Mouse (Mus musculus) forebrain, embryonic 14.5 days (tissue): Measurements from ENCODE around the gene Armc10. TPM values are rescaled to one million over a fixed set of nuclear protein-coding genes. Genes with fewer than 3 reads are reported as not detected.
"Not testable (repeated sequence)": the region's sequence is repeated elsewhere in the genome, so short reads cannot be mapped to it uniquely, and the experiment has no call there.

Experiments
- ATAC-seq: fragments of 200-750 bp; cut with Nextera tagmentation; 2 replicates; pipeline ENCODE4 v1.8.0; 2017; ENCODE audit warnings: mild to moderate bottlenecking, moderate library complexity
- DNase-seq: peaks from one replicate; pipeline ENCODE4 v3.0.0-alpha.2; 2015; ENCODE audit warnings: low spot score
- H3K27ac ChIP-seq: fragments of 300-500 bp; sonication (generic); 2 replicates; pipeline ENCODE4 v1.5.1; 2014; ENCODE audit warnings: low read depth, mild to moderate bottlenecking, control low read depth, low read length, moderate library complexity
- H3K27me3 ChIP-seq: fragments of 300-500 bp; sonication (generic); replicated peaks from 2 replicates; pipeline ENCODE4 v1.6.1; 2014; ENCODE audit warnings: low read length, control low read depth, mixed read lengths; ENCODE audit not compliant: control insufficient read depth, insufficient read depth
- H3K36me3 ChIP-seq: fragments of 300-500 bp; sonication (generic); 2 replicates; pipeline ENCODE4 v1.6.1; 2014; ENCODE audit warnings: low read length, control low read depth; ENCODE audit not compliant: control insufficient read depth, insufficient read depth
- H3K4me1 ChIP-seq: fragments of 300-500 bp; sonication (generic); 2 replicates; pipeline ENCODE4 v1.6.1; 2014; ENCODE audit warnings: antibody characterized with exemption, low read length, control low read depth; ENCODE audit not compliant: control insufficient read depth, insufficient read depth
- H3K4me2 ChIP-seq: fragments of 300-500 bp; sonication (generic); 2 replicates; pipeline ENCODE4 v1.6.1; 2014; ENCODE audit warnings: mild to moderate bottlenecking, control low read depth, low read length
- H3K4me3 ChIP-seq: fragments of 300-500 bp; sonication (generic); 2 replicates; pipeline ENCODE4 v1.5.1; 2014; ENCODE audit warnings: low read depth, low read length, control low read depth
- H3K9ac ChIP-seq: fragments of 300-500 bp; sonication (generic); 2 replicates; pipeline ENCODE4 v1.6.1; 2014; ENCODE audit warnings: mild to moderate bottlenecking, low read length, control low read depth, moderate library complexity
- H3K9me3 ChIP-seq: fragments of 300-500 bp; sonication (generic); replicated peaks from 2 replicates; pipeline ENCODE4 v1.6.1; 2016; ENCODE audit warnings: low read length, control low read depth, mixed read lengths; ENCODE audit not compliant: control insufficient read depth
- WGBS: fragments of 180-500 bp; shearing (Covaris S2); extraction: QIAGEN DNeasy Blood & Tissue Kit; methylation state at CpG from one replicate; pipeline ENCODE4 v1.1.7; 2014; 5-methylcytosine and 5-hydroxymethylcytosine counted together
- polyA plus RNA-seq: library from polyadenylated mRNA; unstranded; fragments of >200 nt; fragmentation: Nextera tagmentation; extraction: Ambion mirVana; gene quantifications from 2 replicates; pipeline ENCODE4 v1.2.1, GENCODE M21; 2014

The Armc10 gene
- polyA plus RNA-seq, 1 experiment from 2014 or later: 93.3 TPM

- Histone ChIP-seq H3K27me3 (no peaks in the 10 kb centered on the region), H3K4me2 (no peak overlapping the region), H3K27ac (no peak overlapping the region), H3K4me3 (no peak overlapping the region), H3K9me3 (no peaks in the 10 kb centered on the region), H3K36me3 (no peaks in the 10 kb centered on the region), H3K9ac (no peak overlapping the region), H3K4me1 (no peaks in the 10 kb centered on the region)
- WGBS: 80% methylated on average over 3 of the region's 3 CpGs
- DNase-seq (no peak), ATAC-seq (no peak)
These were observed 58.1 kb downstream of the Armc10 start for GRCm38 (mm10) chr5:21703708-21704107.

GRCm38 (mm10) chr5:21706546-21706945 lies 60.9 kb downstream of the Armc10 start:
- 93% methylated on average over 4 of the region's 4 CpGs for WGBS
- no peaks in the 10 kb centered on the region for H3K27me3 ChIP-seq
- no peaks in the 10 kb centered on the region for H3K4me1 ChIP-seq
- DNase-seq (no peak), ATAC-seq (no peak)
- no peaks in the 10 kb centered on the region for H3K9me3 ChIP-seq
- H3K36me3 ChIP-seq: no peaks in the 10 kb centered on the region
- H3K9ac ChIP-seq: no peak overlapping the region
- no peak overlapping the region for H3K4me2 ChIP-seq
- no peak overlapping the region for H3K4me3 ChIP-seq
- H3K27ac ChIP-seq: no peak overlapping the region

GRCm38 (mm10) chr5:21708011-21708410 lies 62.4 kb downstream of the Armc10 start:
- WGBS: 83% methylated on average over 8 of the region's 8 CpGs
- not testable (repeated sequence) for H3K36me3 ChIP-seq, H3K4me1 ChIP-seq, H3K9ac ChIP-seq, ATAC-seq, H3K4me2 ChIP-seq, H3K27me3 ChIP-seq, H3K4me3 ChIP-seq, H3K27ac ChIP-seq, H3K9me3 ChIP-seq
- peak; percentile 39 for DNase-seq

Other genes with a start within 250 kb of the Armc10 start
- 0.70 and 1.0 TPM in 2 replicates for gene Ccdc146, start 221.1 kb upstream of the Armc10 start, polyA plus RNA-seq
- gene Fam185a, start 220.9 kb upstream of the Armc10 start, polyA plus RNA-seq: 6.1 and 7.9 TPM in 2 replicates
- 6.3 and 6.9 TPM in 2 replicates for gene Lrrc17, start 102.3 kb upstream of the Armc10 start, polyA plus RNA-seq
- 0.10 and 0.18 TPM in 2 replicates for gene Fbxl13, start 179 bp upstream of the Armc10 start, polyA plus RNA-seq
- gene Napepld, start 55.6 kb downstream of the Armc10 start, polyA plus RNA-seq: 4.5 and 4.6 TPM in 2 replicates
- 104 and 106 TPM in 2 replicates for gene Pmpcb, start 91.3 kb downstream of the Armc10 start, polyA plus RNA-seq
- 66.8 and 70.4 TPM in 2 replicates for gene Dnajc2, start 139.4 kb downstream of the Armc10 start, polyA plus RNA-seq
- gene Psmc2, start 139.5 kb downstream of the Armc10 start, polyA plus RNA-seq: 206 and 211 TPM in 2 replicates
- 0.17 TPM in 1 of 2 replicates, not detected in the other for gene Slc26a5, start 219.8 kb downstream of the Armc10 start, polyA plus RNA-seq